In the genomic region with DNA sequence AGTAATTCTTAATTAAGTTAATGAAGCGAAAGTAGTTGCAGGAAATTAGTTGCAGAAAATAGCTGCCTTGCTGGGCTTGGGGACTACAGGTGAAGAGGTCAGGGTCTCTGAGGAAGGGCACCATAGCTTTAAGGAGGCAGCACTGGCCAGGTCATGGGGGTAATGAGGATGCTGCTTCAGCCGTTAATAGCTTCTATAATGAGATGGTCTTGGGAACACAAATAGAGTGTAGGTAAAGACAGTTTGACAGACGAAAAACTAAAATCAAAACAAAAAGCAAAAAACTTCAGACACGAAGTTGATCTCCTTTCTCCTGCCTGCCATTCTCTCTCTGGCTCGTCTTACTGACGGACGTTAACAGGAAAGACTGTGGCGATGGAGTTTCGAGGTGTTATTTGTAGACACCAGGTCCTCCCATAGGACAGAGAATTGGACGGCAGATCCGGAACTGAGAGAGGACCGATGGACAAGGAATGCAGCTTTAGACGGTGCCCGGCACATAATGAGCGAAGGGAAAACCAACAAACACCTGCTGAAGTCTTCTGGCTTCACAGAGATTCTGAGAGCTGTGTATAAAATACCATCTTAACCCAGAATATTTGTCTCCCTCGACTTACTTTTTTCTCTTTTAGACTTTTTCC, we compare ENCODE assay signal across 8 mouse cellular contexts. TPM values are rescaled to one million over a fixed set of nuclear protein-coding genes. Genes with fewer than 3 reads are reported as not detected.
DNase-seq lines count a peak whose midpoint lies in the region; ATAC-seq and TF ChIP-seq lines count a peak whose summit lies in the region.

No protein-coding gene starts in this region.

- WGBS in embryonic facial prominence, embryonic 14.5 days, result under 1% methylated on average over 16 of the region's 16 CpGs
- under 1% methylated on average over 16 of the region's 16 CpGs for WGBS in hindbrain, embryonic 16.5 days
- 1% methylated on average over 16 of the region's 16 CpGs for WGBS in liver, postnatal 0 days (ENCODE audit: insufficient replicate concordance)

- ATAC-seq in embryonic facial prominence, embryonic 14.5 days (ENCODE audit: low read depth), result no peak
- no peak for ATAC-seq in hindbrain, embryonic 16.5 days
- no peak for ATAC-seq in liver, postnatal 0 days

- H3K4me2 ChIP-seq in embryonic facial prominence, embryonic 14.5 days (ENCODE audit: low read depth, low read length), result peak overlapping the region; percentile 97
- peak overlapping the region; percentile 98 for H3K4me2 ChIP-seq in hindbrain, embryonic 16.5 days (ENCODE audit: low read length)
- H3K4me2 ChIP-seq in liver, postnatal 0 days (ENCODE audit: low read depth, low read length), result peak overlapping the region; percentile 84

- no peaks in the 10 kb centered on the region for H3K27me3 ChIP-seq in embryonic facial prominence, embryonic 14.5 days (replicated peaks; ENCODE audit: control insufficient read depth, insufficient read depth, low read length)
- no peaks in the 10 kb centered on the region for H3K27me3 ChIP-seq in hindbrain, embryonic 16.5 days (replicated peaks; ENCODE audit: control insufficient read depth, insufficient read depth, low read length)
- no peaks in the 10 kb centered on the region for H3K27me3 ChIP-seq in liver, postnatal 0 days (ENCODE audit: insufficient read depth, low read length)

- peak in 1 of 2 experiments; percentile 31 for DNase-seq in left cerebral cortex, adult 2 months (ENCODE audit: extremely low spot score in 1 of 2, low spot score in 2 of 2)
- no peak for DNase-seq in left cerebral cortex, postnatal 10 days (ENCODE audit: extremely low spot score in 1 of 2, low spot score in 2 of 2)
- DNase-seq in ZHBTc4 (ENCODE audit: low read depth, low spot score), result peak; percentile 53
- DNase-seq in embryonic facial prominence, embryonic 14.5 days (ENCODE audit: low spot score), result peak; percentile 48
- DNase-seq in liver, postnatal 0 days, result peak; percentile 51
- DNase-seq in retina, embryonic 14.5 days (ENCODE audit: low spot score), result peak; percentile 69
- no peak for DNase-seq in urinary bladder, postnatal 10 days (ENCODE audit: low spot score)

- no peak overlapping the region; the same call in 1 of the 2 replicates for H3K27ac ChIP-seq in left cerebral cortex, adult 2 months
- H3K27ac ChIP-seq in embryonic facial prominence, embryonic 14.5 days (replicated peaks; ENCODE audit: low read depth, low read length), result no peak overlapping the region; the same call in 1 of the 2 replicates
- H3K27ac ChIP-seq in hindbrain, embryonic 16.5 days (ENCODE audit: low read depth, low read length), result no peak overlapping the region
- H3K27ac ChIP-seq in liver, postnatal 0 days (ENCODE audit: low read depth), result peak overlapping the region; percentile 52

- no peaks in the 10 kb centered on the region for H3K9me3 ChIP-seq in embryonic facial prominence, embryonic 14.5 days (ENCODE audit: control insufficient read depth, low read length)
- H3K9me3 ChIP-seq in hindbrain, embryonic 16.5 days (ENCODE audit: control insufficient read depth, low read length), result no peaks in the 10 kb centered on the region
- H3K9me3 ChIP-seq in liver, postnatal 0 days (ENCODE audit: low read length), result no peaks in the 10 kb centered on the region

- no peaks in the 10 kb centered on the region for H3K4me1 ChIP-seq in embryonic facial prominence, embryonic 14.5 days (ENCODE audit: control insufficient read depth, insufficient read depth, low read length)
- peaks cover 16% of the 10 kb centered on the region for H3K4me1 ChIP-seq in hindbrain, embryonic 16.5 days (ENCODE audit: control insufficient read depth, insufficient read depth, low read depth, low read length)
- H3K4me1 ChIP-seq in liver, postnatal 0 days (ENCODE audit: insufficient read depth), result peaks cover 7% of the 10 kb centered on the region

- intact Hi-C loops in left cerebral cortex, adult 2 months (cut with DNase I), result loop anchor here (2.0 to 5.0 kb wide), 3 partner anchors 108 to 774 kb away; no protein-coding TSS in a partner anchor
- intact Hi-C loops in left cerebral cortex, postnatal 10 days (cut with DNase I), result no loop called here

- H3K4me3 ChIP-seq in left cerebral cortex, adult 2 months, result peak overlapping the region; percentile 70
- peak overlapping the region; percentile 58 for H3K4me3 ChIP-seq in embryonic facial prominence, embryonic 14.5 days (ENCODE audit: low read depth, low read length)
- H3K4me3 ChIP-seq in hindbrain, embryonic 16.5 days (ENCODE audit: low read length), result peak overlapping the region; percentile 66
- H3K4me3 ChIP-seq in liver, postnatal 0 days (ENCODE audit: low read depth, low read length), result peak overlapping the region; percentile 68

- no peak for TF ChIP-seq EP300 in liver, postnatal 0 days (IDR thresholded peaks at IDR 0.05; ENCODE audit: low read depth)

- H3K36me3 ChIP-seq in embryonic facial prominence, embryonic 14.5 days (ENCODE audit: control insufficient read depth, insufficient read depth, low read length), result no peaks in the 10 kb centered on the region
- H3K36me3 ChIP-seq in hindbrain, embryonic 16.5 days (ENCODE audit: control insufficient read depth, insufficient read depth, low read length), result no peaks in the 10 kb centered on the region
- H3K36me3 ChIP-seq in liver, postnatal 0 days (replicated peaks; ENCODE audit: insufficient read depth, low read length), result no peaks in the 10 kb centered on the region

- no peak for TF ChIP-seq CTCF in left cerebral cortex, adult 2 months (IDR thresholded peaks at IDR 0.05)
- no peak for TF ChIP-seq CTCF in liver, postnatal 0 days (IDR thresholded peaks at IDR 0.05; ENCODE audit: low read depth)

- H3K9ac ChIP-seq in embryonic facial prominence, embryonic 14.5 days (ENCODE audit: low read depth, low read length), result peak overlapping the region; percentile 60
- H3K9ac ChIP-seq in hindbrain, embryonic 16.5 days (ENCODE audit: low read depth, low read length), result peak overlapping the region; percentile 61
- peak overlapping the region; percentile 73 for H3K9ac ChIP-seq in liver, postnatal 0 days (replicated peaks)

RNA-seq across cellular contexts. Expression of a gene that starts 10.8 kb away (rescaled TPM):
- total RNA-seq in left cerebral cortex, adult 2 months (2021), result 10 to 100 TPM; 33.6 to 36.5 TPM
- 10 to 100 TPM; 43.1 to 45.0 TPM for total RNA-seq in left cerebral cortex, postnatal 10 days (2021)
- polyA plus RNA-seq in embryonic facial prominence, embryonic 14.5 days (2014; fragmentation: Nextera tagmentation; extraction: Ambion mirVana), result 111 and 127 TPM in 2 replicates
- polyA plus RNA-seq in hindbrain, embryonic 16.5 days (2015; fragmentation: Nextera tagmentation; extraction: Ambion mirVana), result 70.1 and 75.0 TPM in 2 replicates
- 36.5 and 36.7 TPM in 2 replicates for polyA plus RNA-seq in liver, postnatal 0 days (2015; fragmentation: Nextera tagmentation; extraction: Ambion mirVana)

RNA-seq across cellular contexts. Expression of a gene that starts 22.8 kb away (rescaled TPM):
- not detected for total RNA-seq in left cerebral cortex, adult 2 months (2021)
- total RNA-seq in left cerebral cortex, postnatal 10 days (2021), result not detected
- not detected in 2 replicates for polyA plus RNA-seq in embryonic facial prominence, embryonic 14.5 days (2014; fragmentation: Nextera tagmentation; extraction: Ambion mirVana)
- polyA plus RNA-seq in hindbrain, embryonic 16.5 days (2015; fragmentation: Nextera tagmentation; extraction: Ambion mirVana), result not detected in 2 replicates
- not detected in 2 replicates for polyA plus RNA-seq in liver, postnatal 0 days (2015; fragmentation: Nextera tagmentation; extraction: Ambion mirVana)

RNA-seq across cellular contexts. Expression of a gene that starts 39.1 kb away (rescaled TPM):
- not detected for total RNA-seq in left cerebral cortex, adult 2 months (2021)
- not detected for total RNA-seq in left cerebral cortex, postnatal 10 days (2021)
- polyA plus RNA-seq in embryonic facial prominence, embryonic 14.5 days (2014; fragmentation: Nextera tagmentation; extraction: Ambion mirVana), result 0.18 TPM in 1 of 2 replicates, not detected in the other
- not detected in 2 replicates for polyA plus RNA-seq in hindbrain, embryonic 16.5 days (2015; fragmentation: Nextera tagmentation; extraction: Ambion mirVana)
- polyA plus RNA-seq in liver, postnatal 0 days (2015; fragmentation: Nextera tagmentation; extraction: Ambion mirVana), result not detected in 2 replicates

RNA-seq across cellular contexts. Expression of a gene that starts 57.2 kb away (rescaled TPM):
- total RNA-seq in left cerebral cortex, adult 2 months (2021), result not detected
- not detected for total RNA-seq in left cerebral cortex, postnatal 10 days (2021)
- polyA plus RNA-seq in embryonic facial prominence, embryonic 14.5 days (2014; fragmentation: Nextera tagmentation; extraction: Ambion mirVana), result 0.15 TPM in 1 of 2 replicates, not detected in the other
- 0.04 and 0.05 TPM in 2 replicates for polyA plus RNA-seq in hindbrain, embryonic 16.5 days (2015; fragmentation: Nextera tagmentation; extraction: Ambion mirVana)
- not detected in 2 replicates for polyA plus RNA-seq in liver, postnatal 0 days (2015; fragmentation: Nextera tagmentation; extraction: Ambion mirVana)

Comparison
In these comparisons a context has a peak if more than half of its experiments do, and no peak if none do; other contexts are left out.
1. DNase-seq: peak in ZHBTc4 (single experiment), embryonic facial prominence, embryonic 14.5 days (single experiment), liver, postnatal 0 days (single experiment) and retina, embryonic 14.5 days (single experiment); none in left cerebral cortex, postnatal 10 days (0 of 2) and urinary bladder, postnatal 10 days (single experiment).
2. Peak in every context shown above with its lines, with median percentiles within 50 percentile points of each other: H3K4me3 ChIP-seq, H3K4me2 ChIP-seq and H3K9ac ChIP-seq.